Mouse (Mus musculus): Measurements from ENCODE around the gene Fbxl8.
"Not testable (repeated sequence)": the region's sequence is repeated elsewhere in the genome, so short reads cannot be mapped to it uniquely, and the experiment has no call there.

GRCm38 (mm10) chr8:105232321-105232693 is 32.1 kb upstream of the Fbxl8 start:
- not testable (repeated sequence) for TF ChIP-seq USF1 (IDR thresholded peaks at IDR 0.05; ENCODE audit: low read depth); CTCF (IDR thresholded peaks at IDR 0.05; ENCODE audit: control insufficient read depth, insufficient read depth, insufficient read length)
